Mouse (Mus musculus) kidney, embryonic 14.5 days (tissue): ENCODE data around the gene Gper1. TPM values are rescaled to one million over a fixed set of nuclear protein-coding genes. Genes with fewer than 3 reads are reported as not detected.
A peak's percentile ranks its signal among the peaks of the same experiment; 100 is the strongest.

Experiments
- ATAC-seq: fragments of 200-750 bp; cut with Nextera tagmentation; 2 replicates; pipeline ENCODE4 v1.8.0; 2017; ENCODE audit warnings: moderate number of reproducible peaks, mild to moderate bottlenecking, moderate TSS enrichment, moderate library complexity; ENCODE audit not compliant: low FRiP score, low TSS enrichment
- H3K27ac ChIP-seq: fragments of 300-500 bp; sonication (generic); 2 replicates; pipeline ENCODE4 v1.5.1; 2014; ENCODE audit warnings: low read depth, mild to moderate bottlenecking, low read length, moderate library complexity, mixed read lengths
- H3K27me3 ChIP-seq: fragments of 300-500 bp; sonication (generic); 2 replicates; pipeline ENCODE4 v1.6.1; 2014; ENCODE audit warnings: mild to moderate bottlenecking, low read length; ENCODE audit not compliant: control insufficient read depth, insufficient read depth
- H3K36me3 ChIP-seq: fragments of 300-500 bp; sonication (generic); 2 replicates; pipeline ENCODE4 v1.6.1; 2014; ENCODE audit warnings: low read length, mixed read lengths; ENCODE audit not compliant: control insufficient read depth, insufficient read depth
- H3K4me1 ChIP-seq: fragments of 300-500 bp; sonication (generic); 2 replicates; pipeline ENCODE4 v1.6.1; 2014; ENCODE audit warnings: low read length, mixed read lengths; ENCODE audit not compliant: control insufficient read depth, insufficient read depth
- H3K4me2 ChIP-seq: fragments of 300-500 bp; sonication (generic); replicated peaks from 2 replicates; pipeline ENCODE4 v1.6.1; 2014; ENCODE audit warnings: low read depth, mild to moderate bottlenecking, low read length
- H3K4me3 ChIP-seq: fragments of 300-500 bp; sonication (generic); 2 replicates; pipeline ENCODE4 v1.5.1; 2014; ENCODE audit warnings: mild to moderate bottlenecking, low read length
- H3K9ac ChIP-seq: fragments of 300-500 bp; sonication (generic); 2 replicates; pipeline ENCODE4 v1.6.1; 2014; ENCODE audit warnings: low read depth, mild to moderate bottlenecking, low read length, moderate library complexity
- H3K9me3 ChIP-seq: fragments of 300-500 bp; sonication (generic); 2 replicates; pipeline ENCODE4 v1.6.1; 2016; ENCODE audit warnings: low read length; ENCODE audit not compliant: control insufficient read depth
- WGBS: fragments of 180-500 bp; shearing (Covaris S2); extraction: QIAGEN DNeasy Blood & Tissue Kit; methylation state at CpG from one replicate; pipeline ENCODE4 v1.1.7; 2014; 5-methylcytosine and 5-hydroxymethylcytosine counted together
- polyA plus RNA-seq: library from polyadenylated mRNA; unstranded; fragments of >200 nt; fragmentation: Nextera tagmentation; extraction: Ambion mirVana; gene quantifications from 2 replicates; pipeline ENCODE4 v1.2.1, GENCODE M21; 2014

Gper1 gene
- polyA plus RNA-seq, 1 experiment from 2014 or later: 3.4 TPM

DNA sequence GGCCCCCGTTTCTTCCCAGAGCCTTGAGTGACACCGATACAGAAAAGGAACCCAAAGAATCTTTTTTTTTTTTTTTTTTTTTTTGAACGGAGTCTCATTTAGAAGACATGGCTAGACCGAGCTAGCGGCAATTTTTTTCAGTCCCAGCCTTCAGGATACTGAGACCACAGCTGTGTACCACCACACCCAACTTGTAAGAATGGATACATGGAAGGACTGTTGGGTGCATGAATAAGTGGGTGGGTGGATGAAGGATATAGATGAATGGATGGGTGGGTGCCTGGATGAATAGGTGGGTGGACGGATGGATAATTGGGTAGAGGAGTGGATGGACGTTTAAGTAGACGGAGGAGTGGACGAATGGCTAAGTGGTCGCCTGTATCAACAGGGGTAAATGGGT is 37.0 kb downstream of the Gper1 start:
- Histone ChIP-seq H3K4me3 (peak overlapping the region; percentile 70), H3K27ac (no peak overlapping the region), H3K4me2 (peak overlapping the region; percentile 86), H3K27me3 (no peaks in the 10 kb centered on the region), H3K36me3 (peaks cover 3% of the 10 kb centered on the region; the same call in 1 of the 2 replicates), H3K4me1 (peaks cover 10% of the 10 kb centered on the region), H3K9me3 (no peaks in the 10 kb centered on the region), H3K9ac (peak overlapping the region; percentile 63)
- 7% methylated on average over 10 of the region's 10 CpGs for WGBS
- ATAC-seq: no peak

DNA sequence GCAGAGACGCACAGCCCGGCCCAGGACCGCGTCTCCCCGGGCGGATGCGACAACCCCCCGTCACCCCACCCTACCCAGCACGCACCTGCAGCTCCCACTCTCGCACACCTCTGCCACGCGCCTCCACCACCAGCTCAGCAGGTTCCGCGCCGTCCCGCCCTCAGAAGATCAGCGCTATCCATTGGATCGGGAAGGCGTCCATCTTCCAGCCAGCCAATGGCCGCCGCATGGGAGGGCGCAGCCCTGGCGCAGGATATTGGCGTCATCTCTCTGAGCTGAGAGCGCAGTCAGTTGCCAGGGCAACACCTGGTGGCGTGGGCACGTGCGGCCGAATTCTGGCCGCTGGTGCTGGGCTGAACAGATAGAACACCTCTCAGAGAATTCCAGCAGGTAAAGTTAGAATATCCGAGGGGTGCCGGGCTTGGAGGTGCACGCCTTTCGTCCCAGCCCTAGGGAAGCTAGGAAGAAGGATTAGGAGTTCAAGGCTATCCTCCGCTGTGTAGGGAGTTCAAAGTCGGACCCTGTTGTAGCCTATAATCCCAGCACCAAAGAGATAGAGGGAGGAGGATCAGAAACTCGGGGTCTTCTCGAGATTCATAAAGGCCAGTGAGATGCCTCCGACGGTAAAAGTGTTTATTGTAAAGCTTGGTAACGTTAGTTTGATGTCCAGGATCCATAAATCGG is 37.6 kb downstream of the Gper1 start, which contains the start of gene 3110082I17Rik:
Gene 3110082I17Rik, minus strand, starts transcription at position 144 of the 684 bp plus-strand sequence.
- no peak within 1 kb of the TSS for H3K27ac ChIP-seq
- WGBS: 4% methylated on average over 42 of the region's 42 CpGs
- H3K4me2 ChIP-seq: peak within 1 kb of the TSS; percentile 86
- peak within 1 kb of the TSS; percentile 63 for H3K9ac ChIP-seq
- H3K4me1 ChIP-seq: peaks cover 10% of the 10 kb centered on the region
- no peaks in the 10 kb centered on the region for H3K27me3 ChIP-seq
- no peaks in the 10 kb centered on the region for H3K9me3 ChIP-seq
- ATAC-seq: peak; percentile 97
- H3K36me3 ChIP-seq: no peaks in the 10 kb centered on the region; the same call in 1 of the 2 replicates
- peak within 1 kb of the TSS; percentile 70 for H3K4me3 ChIP-seq

- Histone ChIP-seq H3K27me3 (no peaks in the 10 kb centered on the region), H3K36me3 (no peaks in the 10 kb centered on the region), H3K27ac (no peak overlapping the region), H3K4me1 (peaks cover 3% of the 10 kb centered on the region; the same call in 1 of the 2 replicates), H3K9ac (no peak overlapping the region), H3K4me3 (no peak overlapping the region), H3K9me3 (no peaks in the 10 kb centered on the region), H3K4me2 (no peak overlapping the region)
- no peak for ATAC-seq
- 78% methylated on average over 4 of the region's 4 CpGs for WGBS
These were observed 41.9 kb downstream of the Gper1 start for GRCm38 (mm10) chr5:139464874-139465273.

DNA sequence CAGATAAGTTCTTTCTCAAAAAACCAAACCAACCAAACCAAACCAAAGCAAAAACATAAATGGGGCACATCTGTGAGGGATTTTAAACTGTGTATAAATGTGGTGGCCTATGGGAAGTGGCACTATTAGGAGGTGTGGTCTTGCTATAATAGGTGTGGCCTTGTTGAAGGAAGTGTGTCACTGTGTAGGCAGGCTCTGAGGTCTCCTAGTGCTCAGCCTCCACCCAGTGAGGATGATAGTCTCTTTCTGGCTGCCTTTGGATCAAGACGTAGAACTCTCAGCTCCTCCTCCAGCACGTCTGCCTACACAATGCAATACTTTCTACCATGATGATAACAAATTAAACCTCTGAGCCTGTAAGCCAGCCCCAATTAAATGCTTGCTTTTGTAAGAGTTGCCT is 43.4 kb downstream of the Gper1 start:
- Histone ChIP-seq H3K4me2 (no peak overlapping the region), H3K36me3 (peaks cover 2% of the 10 kb centered on the region; the same call in 1 of the 2 replicates), H3K4me1 (no peaks in the 10 kb centered on the region), H3K9ac (no peak overlapping the region), H3K4me3 (no peak overlapping the region), H3K27ac (no peak overlapping the region), H3K9me3 (no peaks in the 10 kb centered on the region), H3K27me3 (no peaks in the 10 kb centered on the region)
- no peak for ATAC-seq
- WGBS: 81% methylated on average over 2 of the region's 2 CpGs

DNA sequence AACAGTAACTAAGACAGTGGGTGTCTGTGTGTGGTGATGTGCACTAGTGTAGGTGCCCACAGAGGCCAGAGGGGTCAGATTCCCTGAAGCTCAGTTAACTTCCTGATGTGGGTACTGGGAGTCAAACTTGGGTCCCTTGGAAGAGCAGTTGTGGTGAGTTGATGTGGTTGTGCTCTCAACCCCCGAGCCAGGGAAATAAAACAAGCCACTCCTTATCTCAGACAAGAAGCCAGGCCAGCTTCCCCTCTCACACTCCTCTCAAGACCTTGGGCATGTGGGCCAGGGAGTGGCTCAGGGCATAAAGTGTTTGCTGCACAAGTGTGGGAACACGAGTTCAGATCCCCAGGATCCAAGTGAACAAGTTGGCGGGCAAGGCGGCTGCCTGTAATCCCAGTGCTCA is 43.9 kb downstream of the Gper1 start:
- Histone ChIP-seq H3K9ac (no peak overlapping the region), H3K4me2 (no peak overlapping the region), H3K4me1 (no peaks in the 10 kb centered on the region), H3K9me3 (no peaks in the 10 kb centered on the region), H3K4me3 (no peak overlapping the region), H3K36me3 (peaks cover 7% of the 10 kb centered on the region), H3K27ac (no peak overlapping the region), H3K27me3 (no peaks in the 10 kb centered on the region)
- ATAC-seq: no peak
- WGBS: 64% methylated on average over 4 of the region's 4 CpGs

DNA sequence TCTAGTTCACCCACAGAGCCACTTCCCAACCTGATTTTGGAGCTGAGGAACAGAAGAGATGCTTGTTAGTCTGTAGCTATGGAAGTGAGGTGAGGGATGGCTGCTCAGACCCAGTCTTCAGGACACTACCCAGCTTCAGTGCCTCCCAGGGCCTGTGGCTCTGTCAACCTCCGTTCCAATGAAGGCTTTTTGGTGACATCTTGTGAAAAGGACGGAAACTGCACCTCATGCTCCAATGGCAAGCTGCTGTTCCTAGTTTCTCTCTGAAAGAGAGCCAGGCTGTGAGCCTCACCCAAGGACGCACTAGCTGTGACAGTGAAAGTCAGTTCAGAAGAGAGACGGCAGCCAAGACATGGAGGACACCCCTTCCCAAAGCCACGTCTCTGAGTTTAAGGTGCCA is 45.0 kb downstream of the Gper1 start:
- H3K4me1 ChIP-seq: no peaks in the 10 kb centered on the region
- no peak overlapping the region for H3K4me3 ChIP-seq
- no peak overlapping the region for H3K4me2 ChIP-seq
- peaks cover 19% of the 10 kb centered on the region for H3K36me3 ChIP-seq
- ATAC-seq: no peak
- H3K9ac ChIP-seq: no peak overlapping the region
- 48% methylated on average over 5 of the region's 5 CpGs for WGBS
- H3K9me3 ChIP-seq: no peaks in the 10 kb centered on the region
- no peaks in the 10 kb centered on the region for H3K27me3 ChIP-seq
- H3K27ac ChIP-seq: no peak overlapping the region

- no peaks in the 10 kb centered on the region for H3K4me1 ChIP-seq
- peaks cover 85% of the 10 kb centered on the region for H3K36me3 ChIP-seq
- no peak overlapping the region for H3K4me2 ChIP-seq
- no peak overlapping the region for H3K4me3 ChIP-seq
- no peak for ATAC-seq
- no peaks in the 10 kb centered on the region for H3K27me3 ChIP-seq
- H3K27ac ChIP-seq: no peak overlapping the region
- no peak overlapping the region for H3K9ac ChIP-seq
- WGBS: 82% methylated on average over 9 of the region's 9 CpGs
- H3K9me3 ChIP-seq: no peaks in the 10 kb centered on the region
These were observed 51.8 kb downstream of the Gper1 start for GRCm38 (mm10) chr5:139474741-139475140.

Other genes with a start within 250 kb of the Gper1 start
- 29.2 and 59.5 TPM in 2 replicates for gene Sun1, start 222.5 kb upstream of the Gper1 start, polyA plus RNA-seq
- 132 and 156 TPM in 2 replicates for gene Get4, start 170.8 kb upstream of the Gper1 start, polyA plus RNA-seq
- gene Adap1, start 97.5 kb upstream of the Gper1 start, polyA plus RNA-seq: 0.89 and 1.2 TPM in 2 replicates
- 105 and 119 TPM in 2 replicates for gene Cox19, start 71.7 kb upstream of the Gper1 start, polyA plus RNA-seq
- not detected in 2 replicates for gene Cyp2w1, start 70.5 kb upstream of the Gper1 start, polyA plus RNA-seq
- 2.7 and 3.1 TPM in 2 replicates for gene Gpr146, start 45.5 kb upstream of the Gper1 start, polyA plus RNA-seq
- gene C130050O18Rik, start 17.9 kb upstream of the Gper1 start, polyA plus RNA-seq: 0.47 and 0.77 TPM in 2 replicates
- gene 3110082I17Rik, start 37.4 kb downstream of the Gper1 start, polyA plus RNA-seq: 31.6 and 40.6 TPM in 2 replicates
- gene Zfand2a, start 61.4 kb downstream of the Gper1 start, polyA plus RNA-seq: 6.2 and 6.8 TPM in 2 replicates
- 130 and 131 TPM in 2 replicates for gene Uncx, start 120.3 kb downstream of the Gper1 start, polyA plus RNA-seq